Mouse (Mus musculus): Measurements from ENCODE around the gene Trio. TPM values are rescaled to one million over a fixed set of nuclear protein-coding genes. Genes with fewer than 3 reads are reported as not detected.
A peak's percentile ranks its signal among the peaks of the same experiment; 100 is the strongest.

Trio gene
- polyA plus RNA-seq, 1 experiment from 2014 or later, result 69.8 TPM

DNA sequence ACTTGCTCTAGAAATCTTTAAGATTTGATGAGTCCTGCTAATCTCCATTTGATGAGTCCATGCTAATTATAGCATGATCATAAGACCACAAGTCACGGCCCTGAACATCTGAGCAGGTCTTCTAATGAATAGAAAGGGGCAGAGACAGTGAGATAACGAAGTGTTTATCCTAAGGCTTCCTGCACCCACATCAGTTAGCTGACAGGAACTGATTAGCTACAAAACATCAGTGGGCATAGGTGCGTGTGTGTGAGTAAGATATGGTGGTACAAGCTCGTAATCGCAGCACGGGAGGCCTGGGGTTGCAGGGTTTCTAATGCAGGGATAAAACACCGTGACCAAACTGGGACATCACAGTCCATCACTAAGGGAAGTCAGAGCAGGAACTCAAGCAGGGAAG lies 37.7 kb downstream of the Trio start:
- Histone ChIP-seq H3K27me3 (no peaks in the 10 kb centered on the region), H3K36me3 (no peaks in the 10 kb centered on the region), H3K4me1 (peaks cover 35% of the 10 kb centered on the region), H3K9me3 (no peaks in the 10 kb centered on the region), H3K4me2 (replicated peaks) (no peak overlapping the region), H3K4me3 (no peak overlapping the region), H3K27ac (no peak overlapping the region), H3K9ac (no peak overlapping the region)
- 74% methylated on average over 7 of the region's 7 CpGs for WGBS
- no peak for ATAC-seq (ENCODE audit: insufficient number of reproducible peaks, insufficient read depth, low FRiP score, low TSS enrichment)

DNA sequence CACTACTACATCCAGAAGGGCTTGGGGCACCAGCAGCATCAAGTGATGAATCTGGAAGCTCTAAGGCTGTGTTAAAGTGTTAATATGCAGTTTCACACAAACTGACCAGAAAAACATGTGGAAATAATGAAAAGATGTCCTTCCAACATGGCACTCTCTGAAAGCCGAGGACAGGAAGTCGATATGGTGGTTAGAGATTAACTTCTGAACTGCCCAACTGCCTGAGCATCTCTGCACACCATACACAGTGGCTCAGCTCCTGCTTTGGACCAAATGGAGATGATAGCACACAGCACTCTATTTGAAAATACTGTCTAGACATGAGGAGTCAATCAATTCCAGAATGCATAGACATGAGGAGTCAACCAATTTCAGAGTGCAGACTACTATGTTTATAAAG lies 40.8 kb downstream of the Trio start:
- H3K9ac ChIP-seq, result no peak overlapping the region
- 51% methylated on average over 2 of the region's 2 CpGs for WGBS
- no peaks in the 10 kb centered on the region for H3K9me3 ChIP-seq
- H3K27me3 ChIP-seq, result no peaks in the 10 kb centered on the region
- H3K4me3 ChIP-seq, result no peak overlapping the region
- peaks cover 47% of the 10 kb centered on the region for H3K4me1 ChIP-seq
- H3K27ac ChIP-seq, result no peak overlapping the region
- H3K36me3 ChIP-seq, result no peaks in the 10 kb centered on the region
- H3K4me2 ChIP-seq (replicated peaks), result no peak overlapping the region
- ATAC-seq (ENCODE audit: insufficient number of reproducible peaks, insufficient read depth, low FRiP score, low TSS enrichment), result no peak

DNA sequence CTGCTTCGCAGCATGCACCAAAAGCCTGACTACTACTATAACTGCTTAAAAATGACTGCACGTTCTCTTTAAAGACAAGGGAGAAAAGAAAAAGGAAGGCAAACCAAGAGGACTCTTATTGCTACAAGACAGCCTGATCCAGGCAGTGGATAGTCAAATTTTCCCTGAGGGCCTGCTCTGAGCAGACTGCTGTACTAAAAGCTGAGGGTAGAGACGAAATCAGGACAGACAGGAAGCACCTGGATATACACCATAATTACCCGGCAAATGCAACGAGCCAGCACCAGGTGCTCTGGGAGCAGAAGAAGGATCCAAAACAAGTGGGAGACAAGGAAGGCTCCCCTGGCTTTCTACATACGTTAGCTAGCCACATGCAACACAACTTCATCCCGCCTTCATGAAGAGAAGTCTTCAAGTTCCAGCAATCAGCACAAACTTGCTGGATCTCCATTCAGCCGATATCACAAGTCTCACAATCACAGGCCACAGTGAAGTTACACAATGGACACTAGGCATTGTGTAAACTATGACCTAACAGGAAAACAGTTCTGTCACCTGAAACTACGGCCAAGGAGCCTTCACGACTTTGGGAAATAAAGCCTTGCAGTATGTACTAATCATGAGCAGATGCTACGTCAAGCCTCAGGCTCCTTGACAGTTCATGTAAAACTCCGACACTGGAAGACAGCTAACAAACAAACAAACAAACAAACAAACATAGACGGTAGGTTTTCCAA lies 43.7 kb downstream of the Trio start:
- Histone ChIP-seq H3K4me2 (replicated peaks) (0 out of 2 replicates have a peak overlapping the region, but pooled peaks have one; percentile 2), H3K4me1 (peaks cover 36% of the 10 kb centered on the region), H3K36me3 (no peaks in the 10 kb centered on the region), H3K27me3 (no peaks in the 10 kb centered on the region), H3K9me3 (no peaks in the 10 kb centered on the region), H3K9ac (no peak overlapping the region), H3K27ac (0 out of 2 replicates have a peak overlapping the region, but pooled peaks have one; percentile 27), H3K4me3 (no peak overlapping the region)
- ATAC-seq (ENCODE audit: insufficient number of reproducible peaks, insufficient read depth, low FRiP score, low TSS enrichment), result peak; percentile 68; the same call in 1 of the 2 replicates
- WGBS, result 33% methylated on average over 13 of the region's 13 CpGs

DNA sequence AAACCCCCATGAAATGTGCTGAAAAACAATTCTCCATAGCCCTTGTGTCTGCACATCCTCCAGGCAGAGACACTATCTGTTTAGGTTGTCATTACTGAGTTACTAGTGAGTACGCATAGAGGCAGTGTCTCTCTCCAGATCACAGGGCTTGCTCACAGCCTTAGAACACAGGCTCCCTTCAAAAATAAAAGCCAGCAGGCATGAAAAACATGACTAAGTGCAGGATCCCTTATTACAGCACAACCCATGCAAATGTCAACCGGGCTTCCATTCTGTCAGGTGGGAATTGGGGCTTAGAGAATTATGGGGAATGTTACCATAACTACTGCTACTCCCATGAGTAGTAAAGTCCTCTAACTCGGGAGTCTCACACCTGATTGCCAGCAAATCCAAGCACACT lies 44.4 kb downstream of the Trio start:
- Histone ChIP-seq H3K36me3 (no peaks in the 10 kb centered on the region), H3K4me3 (no peak overlapping the region), H3K4me2 (replicated peaks) (no peak overlapping the region), H3K27ac (0 out of 2 replicates have a peak overlapping the region, but pooled peaks have one; percentile 27), H3K27me3 (no peaks in the 10 kb centered on the region), H3K9me3 (no peaks in the 10 kb centered on the region), H3K4me1 (peaks cover 36% of the 10 kb centered on the region), H3K9ac (no peak overlapping the region)
- 33% methylated on average over 3 of the region's 3 CpGs for WGBS
- ATAC-seq (ENCODE audit: insufficient number of reproducible peaks, insufficient read depth, low FRiP score, low TSS enrichment), result no peak; the same call in 1 of the 2 replicates

DNA sequence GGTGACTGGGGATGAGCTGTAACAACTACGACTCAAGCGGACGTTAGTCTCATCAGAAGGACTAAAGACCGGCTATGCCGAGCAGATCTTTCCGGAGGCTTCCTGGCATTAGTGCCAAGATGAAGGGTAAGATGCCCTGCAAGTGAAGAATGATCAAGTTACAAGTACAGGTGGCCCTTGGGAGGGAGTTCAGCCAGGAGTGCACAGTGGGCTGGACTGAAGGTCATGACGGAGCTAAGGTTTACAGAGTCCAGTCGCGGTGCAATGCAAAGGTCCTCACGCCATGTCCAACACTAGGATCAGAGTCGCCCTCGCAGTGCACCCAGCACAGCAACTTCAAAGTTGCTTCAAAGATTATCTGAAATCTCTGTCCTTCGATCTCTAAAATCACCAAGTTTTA lies 45.2 kb downstream of the Trio start:
- Histone ChIP-seq H3K9me3 (no peaks in the 10 kb centered on the region), H3K9ac (no peak overlapping the region), H3K4me3 (no peak overlapping the region), H3K4me1 (peaks cover 36% of the 10 kb centered on the region), H3K27ac (no peak overlapping the region), H3K36me3 (no peaks in the 10 kb centered on the region), H3K27me3 (no peaks in the 10 kb centered on the region), H3K4me2 (replicated peaks) (no peak overlapping the region)
- WGBS, result 77% methylated on average over 13 of the region's 13 CpGs
- no peak for ATAC-seq (ENCODE audit: insufficient number of reproducible peaks, insufficient read depth, low FRiP score, low TSS enrichment)

DNA sequence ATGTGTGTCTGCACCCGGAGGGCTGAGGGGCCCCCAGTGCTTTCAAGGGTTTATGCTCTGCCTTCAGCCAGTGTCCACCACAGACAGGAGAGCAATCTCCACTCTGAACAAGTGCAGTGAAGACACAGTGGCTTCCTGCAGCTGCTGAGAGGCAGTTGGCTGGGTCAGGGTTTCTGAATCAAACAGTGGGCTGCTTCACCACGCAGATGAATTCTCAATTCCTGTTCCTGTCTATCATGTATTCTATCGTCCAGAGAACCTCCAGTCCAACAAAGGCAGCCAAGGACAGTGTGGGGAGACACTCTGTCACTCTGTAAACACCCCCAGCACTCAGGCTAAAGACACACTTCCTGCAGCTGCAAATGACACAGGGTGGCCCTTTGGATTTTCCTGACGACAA lies 48.7 kb downstream of the Trio start:
- Histone ChIP-seq H3K4me2 (replicated peaks) (no peak overlapping the region), H3K9me3 (no peaks in the 10 kb centered on the region), H3K9ac (no peak overlapping the region), H3K27me3 (no peaks in the 10 kb centered on the region), H3K36me3 (no peaks in the 10 kb centered on the region), H3K4me1 (peaks cover 26% of the 10 kb centered on the region), H3K4me3 (no peak overlapping the region), H3K27ac (no peak overlapping the region)
- ATAC-seq (ENCODE audit: insufficient number of reproducible peaks, insufficient read depth, low FRiP score, low TSS enrichment), result no peak
- WGBS, result 72% methylated on average over 4 of the region's 4 CpGs

DNA sequence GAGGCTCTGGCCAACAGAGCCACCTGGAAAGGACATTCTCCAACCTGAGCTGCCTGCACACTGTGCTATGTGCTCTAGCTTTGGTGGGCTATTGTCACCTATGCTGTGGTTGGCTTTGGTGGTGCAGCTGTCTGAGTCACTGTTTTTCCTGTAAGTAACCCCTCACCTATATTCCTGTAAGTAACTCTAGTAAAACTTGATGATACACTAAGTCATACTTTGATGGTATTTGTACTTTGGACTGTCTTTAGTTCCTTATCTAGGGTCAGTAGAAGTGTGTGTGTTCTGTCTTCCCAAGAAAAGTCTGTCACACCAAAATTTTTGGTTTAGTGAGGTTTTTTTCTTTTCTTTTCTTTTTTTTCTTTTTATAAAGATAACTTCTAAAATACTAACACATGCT lies 49.3 kb downstream of the Trio start:
- H3K27me3 ChIP-seq, result no peaks in the 10 kb centered on the region
- no peak overlapping the region for H3K4me2 ChIP-seq (replicated peaks)
- no peaks in the 10 kb centered on the region for H3K36me3 ChIP-seq
- H3K4me3 ChIP-seq, result no peak overlapping the region
- H3K4me1 ChIP-seq, result peaks cover 20% of the 10 kb centered on the region
- H3K9ac ChIP-seq, result no peak overlapping the region
- H3K27ac ChIP-seq, result no peak overlapping the region
- ATAC-seq (ENCODE audit: insufficient number of reproducible peaks, insufficient read depth, low FRiP score, low TSS enrichment), result no peak
- no peaks in the 10 kb centered on the region for H3K9me3 ChIP-seq

- WGBS, result 88% methylated on average over 8 of the region's 8 CpGs
These were observed 51.0 kb downstream of the Trio start for GRCm38 (mm10) chr15:27974637-27975036.

DNA sequence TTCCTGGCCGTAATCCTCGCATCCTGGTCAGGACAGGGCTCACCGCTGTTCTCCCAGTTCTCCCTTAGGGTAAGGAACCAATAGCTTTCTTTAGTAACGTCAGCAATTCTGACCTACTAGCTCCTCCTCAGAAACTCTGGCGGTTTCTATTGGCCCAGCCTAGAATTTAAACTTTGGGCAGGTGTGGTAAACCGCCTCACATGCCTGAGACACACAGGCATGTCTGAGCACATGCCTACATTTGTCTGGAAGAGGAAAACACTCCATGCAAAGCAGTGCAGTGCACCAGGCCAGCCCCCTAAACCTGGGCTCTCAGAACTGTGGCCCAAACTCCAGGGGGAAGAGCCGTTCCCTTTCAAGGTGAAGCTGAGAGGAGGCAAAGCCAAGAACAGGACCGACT lies 57.5 kb downstream of the Trio start:
- ATAC-seq (ENCODE audit: insufficient number of reproducible peaks, insufficient read depth, low FRiP score, low TSS enrichment), result 0 out of 2 replicates have a peak, but pooled peaks have one; percentile 22
- Histone ChIP-seq H3K4me1 (peaks cover 4% of the 10 kb centered on the region), H3K9ac (no peak overlapping the region), H3K4me2 (replicated peaks) (no peak overlapping the region), H3K4me3 (no peak overlapping the region), H3K36me3 (no peaks in the 10 kb centered on the region), H3K9me3 (no peaks in the 10 kb centered on the region), H3K27me3 (no peaks in the 10 kb centered on the region), H3K27ac (no peak overlapping the region)
- WGBS, result 63% methylated on average over 8 of the region's 8 CpGs

More at GRCm38 (mm10) chr15:27974637-27975036, 51.0 kb downstream of the Trio start:
- Histone ChIP-seq H3K4me2 (replicated peaks) (no peak overlapping the region), H3K4me3 (no peak overlapping the region), H3K36me3 (no peaks in the 10 kb centered on the region), H3K9me3 (no peaks in the 10 kb centered on the region), H3K9ac (no peak overlapping the region), H3K27ac (no peak overlapping the region), H3K27me3 (no peaks in the 10 kb centered on the region), H3K4me1 (peaks cover 6% of the 10 kb centered on the region)
- ATAC-seq (ENCODE audit: insufficient number of reproducible peaks, insufficient read depth, low FRiP score, low TSS enrichment), result no peak

DNA sequence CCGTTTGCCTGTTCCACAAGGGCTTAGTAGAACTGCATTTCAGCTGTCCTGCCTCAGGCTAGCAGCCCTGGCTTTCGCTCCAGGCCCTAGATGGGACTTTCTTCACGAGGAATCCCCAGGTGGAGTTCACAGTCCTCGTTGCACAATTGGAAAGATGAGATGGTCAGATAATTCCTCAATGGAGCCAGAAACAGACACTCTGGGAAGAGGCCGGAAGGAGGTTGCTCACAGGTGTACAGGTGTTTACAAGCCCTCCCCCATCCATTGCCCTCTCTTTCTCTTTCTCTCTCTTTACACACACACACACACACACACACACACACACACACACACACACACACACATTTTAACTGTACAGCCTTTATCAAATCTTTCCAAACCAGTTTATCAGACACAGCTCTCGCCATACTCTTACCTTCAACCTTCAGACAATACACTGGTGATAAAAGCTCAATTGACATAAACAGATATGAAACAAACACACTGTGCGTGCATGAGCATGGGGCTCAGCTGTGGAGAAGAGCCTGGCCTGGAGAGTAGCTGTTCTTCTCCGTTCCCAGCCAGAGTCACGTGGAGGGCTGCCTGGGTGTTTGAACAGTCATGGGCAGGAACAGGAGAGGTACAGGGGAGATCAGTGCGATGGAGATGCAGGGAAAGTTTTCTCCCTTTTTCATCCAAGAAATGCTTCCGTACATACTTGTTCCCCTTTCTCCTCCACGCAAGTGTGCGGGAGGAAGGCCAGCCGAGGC lies 58.3 kb downstream of the Trio start:
- Histone ChIP-seq H3K4me1 (peaks cover 9% of the 10 kb centered on the region), H3K27me3 (no peaks in the 10 kb centered on the region), H3K36me3 (no peaks in the 10 kb centered on the region), H3K4me2 (replicated peaks) (no peak overlapping the region), H3K4me3 (no peak overlapping the region), H3K9me3 (no peaks in the 10 kb centered on the region), H3K9ac (no peak overlapping the region), H3K27ac (no peak overlapping the region)
- WGBS, result 76% methylated on average over 14 of the region's 14 CpGs
- ATAC-seq (ENCODE audit: insufficient number of reproducible peaks, insufficient read depth, low FRiP score, low TSS enrichment), result no peak

DNA sequence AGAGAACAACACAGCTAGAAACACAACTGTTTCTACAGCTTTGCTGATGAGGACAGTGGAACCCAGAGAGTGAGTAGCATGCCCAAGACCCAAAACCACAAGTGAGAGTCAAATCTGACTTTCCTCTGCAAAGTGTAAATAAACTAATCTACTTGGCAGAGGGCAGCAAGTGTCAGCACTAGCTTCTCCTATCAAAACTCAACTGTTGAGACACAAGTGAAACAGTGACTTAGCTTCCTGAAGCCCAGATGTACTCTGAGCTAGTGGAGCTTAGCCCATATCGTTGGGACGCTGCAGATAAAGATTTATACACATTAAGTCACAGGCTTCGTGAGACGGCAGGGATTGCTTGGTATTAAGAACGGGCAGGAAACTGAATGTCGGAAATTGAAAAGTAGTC lies 60.8 kb downstream of the Trio start:
- Histone ChIP-seq H3K4me3 (no peak overlapping the region), H3K36me3 (no peaks in the 10 kb centered on the region), H3K27ac (no peak overlapping the region), H3K4me2 (replicated peaks) (no peak overlapping the region), H3K27me3 (no peaks in the 10 kb centered on the region), H3K4me1 (peaks cover 26% of the 10 kb centered on the region), H3K9ac (no peak overlapping the region), H3K9me3 (no peaks in the 10 kb centered on the region)
- 70% methylated on average over 6 of the region's 6 CpGs for WGBS
- ATAC-seq (ENCODE audit: insufficient number of reproducible peaks, insufficient read depth, low FRiP score, low TSS enrichment), result no peak

DNA sequence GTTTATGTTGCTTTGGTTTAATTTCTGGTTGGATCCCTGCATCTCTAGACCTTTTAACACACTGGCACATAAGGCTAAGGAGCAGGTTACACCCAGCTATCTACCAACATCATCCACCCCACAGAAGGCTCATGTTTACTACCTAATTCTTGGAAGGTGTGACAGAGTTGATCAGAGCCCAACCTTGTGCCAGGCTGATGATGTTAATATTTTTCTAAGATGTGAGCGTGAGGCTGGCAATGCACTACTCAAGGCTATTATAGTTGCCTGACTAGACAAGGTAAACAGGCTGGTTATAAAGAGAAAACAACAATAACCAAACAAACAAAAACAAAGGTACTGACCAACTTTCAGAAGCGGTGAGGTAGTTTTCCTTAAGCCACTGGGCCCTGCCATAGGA lies 62.1 kb downstream of the Trio start:
- H3K4me3 ChIP-seq, result no peak overlapping the region
- no peak overlapping the region for H3K4me2 ChIP-seq (replicated peaks)
- H3K4me1 ChIP-seq, result peaks cover 34% of the 10 kb centered on the region
- WGBS, result 87% methylated on average over 2 of the region's 2 CpGs
- no peak overlapping the region for H3K9ac ChIP-seq
- no peak for ATAC-seq (ENCODE audit: insufficient number of reproducible peaks, insufficient read depth, low FRiP score, low TSS enrichment)
- H3K27ac ChIP-seq, result no peak overlapping the region
- H3K36me3 ChIP-seq, result no peaks in the 10 kb centered on the region
- no peaks in the 10 kb centered on the region for H3K27me3 ChIP-seq
- no peaks in the 10 kb centered on the region for H3K9me3 ChIP-seq
